Mouse (Mus musculus): ENCODE measurements around the gene Egfl7.
A peak's percentile ranks its signal among the peaks of the same experiment; 100 is the strongest.

The Egfl7 gene

GRCm38 (mm10) chr2:26594461-26594933, 14.7 kb downstream of the Egfl7 start:
- DNase-seq, result no peak

GRCm38 (mm10) chr2:26594934-26595724, 15.3 kb downstream of the Egfl7 start:
- DNase-seq, result no peak

GRCm38 (mm10) chr2:26595725-26596435, 16.1 kb downstream of the Egfl7 start:
- no peak for DNase-seq

GRCm38 (mm10) chr2:26596898-26597297, 17.1 kb downstream of the Egfl7 start:
- no peak for DNase-seq

GRCm38 (mm10) chr2:26597810-26598209, 18.0 kb downstream of the Egfl7 start:
- no peak for DNase-seq

- DNase-seq, result no peak
Measured at GRCm38 (mm10) chr2:26598462-26598861, 18.6 kb downstream of the Egfl7 start.

- DNase-seq, result no peak
Measured at GRCm38 (mm10) chr2:26599965-26600364, 20.2 kb downstream of the Egfl7 start.

- DNase-seq, result no peak
Measured at GRCm38 (mm10) chr2:26600664-26601063, 20.9 kb downstream of the Egfl7 start.

GRCm38 (mm10) chr2:26601595-26601994, 21.8 kb downstream of the Egfl7 start:
- no peak for DNase-seq

GRCm38 (mm10) chr2:26602631-26603030, 22.8 kb downstream of the Egfl7 start:
- no peak for DNase-seq

GRCm38 (mm10) chr2:26603159-26603558, 23.3 kb downstream of the Egfl7 start:
- DNase-seq, result no peak

GRCm38 (mm10) chr2:26603720-26604671, 24.2 kb downstream of the Egfl7 start, which contains the start of gene Agpat2:
TSS of gene Agpat2 (minus strand) at chr2:26604417.
- peak; percentile 89 to 94 for DNase-seq

GRCm38 (mm10) chr2:26605331-26605730, 25.5 kb downstream of the Egfl7 start:
- no peak for DNase-seq

GRCm38 (mm10) chr2:26606579-26606978, 26.8 kb downstream of the Egfl7 start:
- no peak for DNase-seq

- peak; percentile 62 to 80 for DNase-seq
Measured at GRCm38 (mm10) chr2:26607056-26607910, 27.5 kb downstream of the Egfl7 start.

GRCm38 (mm10) chr2:26608781-26609180, 29.0 kb downstream of the Egfl7 start:
- no peak for DNase-seq

GRCm38 (mm10) chr2:26609261-26609661, 29.4 kb downstream of the Egfl7 start:
- DNase-seq, result no peak

- no peak for DNase-seq
Measured at GRCm38 (mm10) chr2:26610526-26610925, 30.7 kb downstream of the Egfl7 start.

GRCm38 (mm10) chr2:26611054-26611453, 31.2 kb downstream of the Egfl7 start:
- DNase-seq, result no peak

- DNase-seq, result no peak
Measured at GRCm38 (mm10) chr2:26611896-26612295, 32.1 kb downstream of the Egfl7 start.

GRCm38 (mm10) chr2:26614903-26615302, 35.1 kb downstream of the Egfl7 start:
- DNase-seq, result no peak
